Mouse (Mus musculus) heart, embryonic 12.5 days (tissue): ENCODE measurements at regions not wholly inside any gene's neighbourhood (a gene's known extent, or its start where the extent isn't known, plus 50 kb on each side); places are given as distances from the start of the nearest gene placed in this dataset.

Experiments
- ATAC-seq: fragments of 200-750 bp; cut with Nextera tagmentation; 2 replicates; pipeline ENCODE4 v1.8.0; 2017; ENCODE audit warnings: moderate TSS enrichment, moderate library complexity; ENCODE audit not compliant: insufficient number of reproducible peaks, low FRiP score
- H3K27ac ChIP-seq: fragments of 300-500 bp; sonication (generic); 2 replicates; pipeline ENCODE4 v1.5.1; 2016; ENCODE audit warnings: mild to moderate bottlenecking, moderate library complexity; ENCODE audit not compliant: poor library complexity, severe bottlenecking
- H3K27me3 ChIP-seq: fragments of 300-500 bp; sonication (generic); replicated peaks from 2 replicates; pipeline ENCODE4 v1.6.1; 2016; ENCODE audit warnings: mild to moderate bottlenecking, moderate library complexity
- H3K36me3 ChIP-seq: fragments of 300-500 bp; sonication (generic); 2 replicates; pipeline ENCODE4 v1.6.1; 2016; ENCODE audit warnings: mild to moderate bottlenecking, moderate library complexity
- H3K4me1 ChIP-seq: fragments of 300-500 bp; sonication (generic); replicated peaks from 2 replicates; pipeline ENCODE4 v1.6.1; 2016; ENCODE audit warnings: mild to moderate bottlenecking
- H3K4me2 ChIP-seq: fragments of 300-500 bp; sonication (generic); 2 replicates; pipeline ENCODE4 v1.6.1; 2016; ENCODE audit warnings: mild to moderate bottlenecking, moderate library complexity
- H3K4me3 ChIP-seq: fragments of 300-500 bp; sonication (generic); 2 replicates; pipeline ENCODE4 v1.5.1; 2016; ENCODE audit warnings: mild to moderate bottlenecking
- H3K9ac ChIP-seq: fragments of 300-500 bp; sonication (generic); 2 replicates; pipeline ENCODE4 v1.6.1; 2016; ENCODE audit warnings: mild to moderate bottlenecking, moderate library complexity
- H3K9me3 ChIP-seq: fragments of 300-500 bp; sonication (generic); replicated peaks from 2 replicates; pipeline ENCODE4 v1.6.1; 2016; ENCODE audit warnings: mild to moderate bottlenecking, moderate library complexity
- WGBS: fragments of 180-500 bp; shearing (Covaris S2); methylation state at CpG from one replicate; pipeline ENCODE4 v1.1.7; 2016; 5-methylcytosine and 5-hydroxymethylcytosine counted together

DNA sequence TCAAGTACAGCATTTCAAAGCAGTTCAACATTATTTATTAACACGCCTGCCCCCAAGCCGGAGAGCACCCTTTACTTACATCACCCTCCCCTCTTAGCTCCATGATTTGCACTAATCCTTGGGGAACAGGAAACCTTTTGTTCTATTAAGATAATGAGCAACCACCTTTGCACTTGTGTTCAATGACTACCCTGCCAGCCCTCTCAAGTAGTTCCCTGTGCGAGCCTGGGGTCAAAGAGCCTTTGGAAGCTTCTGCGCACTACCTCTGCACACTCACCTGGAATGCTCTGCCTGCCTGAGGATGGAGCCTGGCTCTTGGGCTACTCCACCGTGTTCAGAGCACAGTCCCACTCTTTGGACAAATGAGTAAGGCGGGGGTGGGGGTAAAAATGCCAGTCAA, 96.0 kb upstream of the Cdkn3 start:
- 79% methylated on average over 6 of the region's 6 CpGs for WGBS

DNA sequence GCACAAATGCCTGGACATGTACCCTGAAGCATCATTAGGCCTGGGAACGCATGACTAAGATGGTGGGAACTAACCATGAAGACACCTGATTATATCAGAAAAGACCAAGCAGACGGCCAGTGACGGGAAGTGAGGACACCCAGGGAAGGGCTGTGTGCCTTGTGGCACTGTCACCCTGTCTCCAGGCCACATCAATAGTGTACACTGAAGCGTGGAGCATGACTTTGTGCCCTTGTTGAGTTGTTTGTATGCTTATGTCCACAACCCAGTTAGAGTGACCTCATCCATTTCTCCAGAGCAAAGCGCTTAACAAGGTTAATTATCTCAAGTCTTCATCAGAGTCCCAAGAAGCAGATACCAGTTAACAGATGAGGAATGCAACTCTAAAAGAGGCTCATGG, 96.8 kb upstream of the Cdkn3 start:
- WGBS = 84% methylated on average over 5 of the region's 5 CpGs
- Histone ChIP-seq H3K4me3 (no peak overlapping the region), H3K9ac (no peak overlapping the region), H3K4me1 (peaks cover 14% of the 10 kb centered on the region), H3K27me3 (no peaks in the 10 kb centered on the region), H3K4me2 (no peak overlapping the region), H3K9me3 (no peaks in the 10 kb centered on the region), H3K36me3 (no peaks in the 10 kb centered on the region), H3K27ac (no peak overlapping the region)
- no peak for ATAC-seq

More for the DNA sequence above, 96.0 kb upstream of the Cdkn3 start:
- no peak for ATAC-seq
- Histone ChIP-seq H3K27ac (no peak overlapping the region), H3K9me3 (peaks cover 6% of the 10 kb centered on the region), H3K4me1 (peaks cover 14% of the 10 kb centered on the region), H3K9ac (no peak overlapping the region), H3K36me3 (no peaks in the 10 kb centered on the region), H3K4me2 (no peak overlapping the region), H3K4me3 (no peak overlapping the region), H3K27me3 (no peaks in the 10 kb centered on the region)

DNA sequence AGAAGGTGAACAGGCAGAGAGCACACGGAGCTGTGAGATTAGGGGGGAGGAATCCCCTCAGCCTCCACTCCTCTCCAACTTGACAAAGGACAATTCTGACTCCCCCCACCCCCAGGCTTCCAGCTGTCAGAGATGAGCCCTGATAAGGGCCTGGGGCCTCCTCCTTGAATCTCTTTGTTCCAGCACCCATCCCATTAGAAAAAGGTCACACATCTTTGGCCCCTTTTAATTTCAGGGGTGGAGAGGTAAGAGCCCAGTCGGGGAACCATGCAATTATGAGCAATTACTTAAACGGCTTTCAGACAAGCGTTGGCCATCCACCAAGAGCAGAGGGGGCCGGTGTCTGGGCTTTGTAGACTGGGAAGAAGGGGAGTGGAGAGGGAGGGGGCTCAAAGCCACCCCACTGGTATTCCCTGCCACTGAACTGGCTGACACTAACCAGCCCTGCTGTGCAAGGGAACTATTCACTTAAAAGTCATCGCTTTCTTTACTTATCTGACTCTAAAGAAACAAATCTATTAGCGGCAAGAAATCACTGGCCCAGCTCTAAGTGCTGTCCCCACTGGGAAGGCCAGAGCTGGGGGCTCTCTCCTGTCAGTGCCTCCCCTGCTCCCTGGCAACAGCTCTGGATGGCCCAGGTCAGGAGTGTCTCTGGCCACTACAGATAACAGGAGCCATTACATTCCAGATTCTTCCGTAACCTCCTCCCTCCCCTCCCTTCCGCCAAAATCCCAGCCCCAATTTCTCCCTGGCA, 98.4 kb upstream of the Cdkn3 start:
- no peaks in the 10 kb centered on the region for H3K9me3 ChIP-seq
- no peak overlapping the region for H3K4me3 ChIP-seq
- H3K4me1 ChIP-seq = peaks cover 14% of the 10 kb centered on the region
- no peaks in the 10 kb centered on the region for H3K36me3 ChIP-seq
- H3K27me3 ChIP-seq = no peaks in the 10 kb centered on the region
- 2% methylated on average over 9 of the region's 9 CpGs for WGBS
- peak; percentile 77 for ATAC-seq
- H3K27ac ChIP-seq = 0 out of 2 replicates have a peak overlapping the region, but pooled peaks have one; percentile 3
- H3K9ac ChIP-seq = no peak overlapping the region
- peak overlapping the region; percentile 25 for H3K4me2 ChIP-seq

DNA sequence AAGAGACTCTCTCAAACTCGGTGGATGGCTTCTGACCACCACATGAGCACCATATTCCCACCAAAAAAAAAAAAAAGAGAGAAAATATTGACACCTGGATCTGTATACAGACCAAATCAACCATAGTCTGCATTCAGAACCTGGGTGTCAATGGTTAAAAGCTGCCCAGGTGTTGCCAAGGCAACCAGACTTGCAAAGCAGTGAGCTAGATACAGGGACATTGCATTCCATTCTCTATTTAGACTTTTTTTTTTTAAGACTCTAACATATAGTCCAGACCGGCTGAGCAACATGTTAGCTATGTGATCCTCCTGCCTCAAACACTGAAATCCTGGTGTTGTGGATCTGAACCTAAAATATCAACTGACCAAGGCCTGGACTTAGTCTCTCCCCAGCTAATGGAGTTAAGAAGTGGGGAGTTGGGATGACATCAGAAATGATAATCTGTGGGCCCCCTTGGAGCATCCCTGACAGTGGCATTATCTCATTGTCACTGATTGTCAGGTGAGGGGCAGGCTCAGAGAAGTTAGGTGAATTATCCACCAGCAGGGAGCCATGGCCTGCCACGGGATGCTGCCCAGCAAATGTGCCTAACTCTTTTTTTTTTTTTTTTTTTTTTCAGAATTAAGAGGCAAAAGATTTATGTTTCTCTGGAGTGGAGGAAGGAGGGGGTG, 99.1 kb upstream of the Cdkn3 start:
- no peak for ATAC-seq
- no peaks in the 10 kb centered on the region for H3K9me3 ChIP-seq
- H3K9ac ChIP-seq = no peak overlapping the region
- H3K4me2 ChIP-seq = peak overlapping the region; percentile 25; the same call in 1 of the 2 replicates
- 37% methylated on average over 3 of the region's 3 CpGs for WGBS
- peaks cover 14% of the 10 kb centered on the region for H3K4me1 ChIP-seq
- no peaks in the 10 kb centered on the region for H3K27me3 ChIP-seq
- H3K27ac ChIP-seq = no peak overlapping the region
- H3K36me3 ChIP-seq = no peaks in the 10 kb centered on the region
- H3K4me3 ChIP-seq = no peak overlapping the region

DNA sequence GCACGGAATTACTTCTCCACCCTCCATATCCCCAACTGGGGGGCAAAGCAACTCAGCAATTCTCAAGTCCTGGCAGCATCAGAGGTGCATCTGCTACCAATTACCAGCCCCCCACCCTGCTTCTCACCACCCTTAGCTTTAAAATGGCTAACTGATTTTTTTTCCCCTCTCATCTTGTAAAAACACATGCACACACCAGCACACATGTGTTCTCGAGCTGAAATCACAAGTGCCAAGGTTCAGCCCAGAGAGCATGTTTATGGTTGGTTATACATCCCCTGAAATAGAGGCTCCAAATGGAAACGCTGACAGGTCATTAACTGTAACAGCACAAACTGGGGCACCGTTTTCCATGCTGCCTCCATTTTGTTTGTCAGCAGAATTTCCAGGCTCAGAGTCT, 101.0 kb upstream of the Cdkn3 start:
- no peak for ATAC-seq
- Histone ChIP-seq H3K4me2 (no peak overlapping the region), H3K27ac (no peak overlapping the region), H3K4me3 (no peak overlapping the region), H3K27me3 (no peaks in the 10 kb centered on the region), H3K4me1 (peaks cover 14% of the 10 kb centered on the region), H3K9me3 (no peaks in the 10 kb centered on the region), H3K36me3 (no peaks in the 10 kb centered on the region), H3K9ac (no peak overlapping the region)
- 63% methylated on average over 4 of the region's 4 CpGs for WGBS

DNA sequence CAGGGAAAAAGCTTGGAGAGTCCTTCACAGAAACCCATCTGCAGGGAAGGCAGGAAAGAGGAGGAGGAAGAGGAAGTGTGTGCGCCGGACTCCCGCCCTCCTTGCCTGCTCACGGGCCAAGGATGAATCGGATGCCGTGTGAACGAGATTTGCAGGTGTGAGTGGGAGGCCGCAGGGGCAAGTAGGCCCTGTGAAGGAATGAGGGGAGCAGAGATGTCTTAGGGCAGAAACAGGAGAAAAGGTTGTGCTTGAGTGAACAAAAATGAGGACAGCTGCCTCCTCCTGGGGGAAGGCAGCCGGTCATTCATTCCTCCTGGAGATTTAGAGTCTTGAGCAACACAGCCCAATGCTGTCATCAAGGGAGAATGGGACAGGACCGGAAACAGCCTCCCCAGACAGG, 104.1 kb upstream of the Cdkn3 start:
- H3K4me1 ChIP-seq = peaks cover 2% of the 10 kb centered on the region
- no peak overlapping the region for H3K4me2 ChIP-seq
- H3K27ac ChIP-seq = no peak overlapping the region
- H3K9ac ChIP-seq = no peak overlapping the region
- WGBS = 73% methylated on average over 10 of the region's 10 CpGs
- no peaks in the 10 kb centered on the region for H3K36me3 ChIP-seq
- no peaks in the 10 kb centered on the region for H3K27me3 ChIP-seq
- H3K9me3 ChIP-seq = no peaks in the 10 kb centered on the region
- no peak overlapping the region for H3K4me3 ChIP-seq
- no peak for ATAC-seq

DNA sequence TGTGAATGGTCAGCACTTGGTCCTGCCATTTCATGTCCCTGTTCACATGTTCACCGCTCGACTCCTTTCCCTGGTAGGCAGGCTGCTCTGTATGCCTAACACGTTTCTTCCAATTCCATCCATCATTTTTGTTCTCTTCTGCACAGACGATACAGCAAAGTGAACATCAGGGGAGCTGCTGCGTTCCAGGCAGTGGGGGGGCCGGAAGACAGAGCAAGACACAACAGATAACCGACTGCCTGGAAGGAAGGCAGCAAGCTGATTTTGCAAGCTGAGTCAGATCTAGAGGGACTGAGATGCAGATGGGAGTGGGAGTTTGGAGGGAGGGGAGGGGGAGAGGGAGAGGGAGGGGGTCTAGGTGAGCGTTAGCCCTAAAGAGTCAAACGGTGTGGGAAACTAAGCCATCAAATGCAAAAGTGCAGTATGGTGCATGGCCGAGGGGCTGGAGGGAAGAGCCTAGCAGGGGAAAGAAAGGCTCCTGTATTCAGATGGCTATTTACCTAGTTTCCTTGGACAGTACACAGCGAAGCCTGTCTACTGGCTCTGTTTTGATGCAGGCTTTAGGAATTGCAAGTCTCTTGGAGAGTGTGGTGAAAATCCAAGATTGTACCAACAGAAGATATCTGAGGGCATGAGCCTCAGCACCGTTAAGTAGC, 112.9 kb upstream of the Cdkn3 start:
- no peak overlapping the region for H3K4me2 ChIP-seq
- H3K36me3 ChIP-seq = no peaks in the 10 kb centered on the region
- H3K4me1 ChIP-seq = peaks cover 12% of the 10 kb centered on the region
- 41% methylated on average over 12 of the region's 12 CpGs for WGBS
- H3K4me3 ChIP-seq = no peak overlapping the region
- H3K27me3 ChIP-seq = no peaks in the 10 kb centered on the region
- no peak overlapping the region for H3K27ac ChIP-seq
- H3K9me3 ChIP-seq = no peaks in the 10 kb centered on the region
- no peak for ATAC-seq
- H3K9ac ChIP-seq = no peak overlapping the region

DNA sequence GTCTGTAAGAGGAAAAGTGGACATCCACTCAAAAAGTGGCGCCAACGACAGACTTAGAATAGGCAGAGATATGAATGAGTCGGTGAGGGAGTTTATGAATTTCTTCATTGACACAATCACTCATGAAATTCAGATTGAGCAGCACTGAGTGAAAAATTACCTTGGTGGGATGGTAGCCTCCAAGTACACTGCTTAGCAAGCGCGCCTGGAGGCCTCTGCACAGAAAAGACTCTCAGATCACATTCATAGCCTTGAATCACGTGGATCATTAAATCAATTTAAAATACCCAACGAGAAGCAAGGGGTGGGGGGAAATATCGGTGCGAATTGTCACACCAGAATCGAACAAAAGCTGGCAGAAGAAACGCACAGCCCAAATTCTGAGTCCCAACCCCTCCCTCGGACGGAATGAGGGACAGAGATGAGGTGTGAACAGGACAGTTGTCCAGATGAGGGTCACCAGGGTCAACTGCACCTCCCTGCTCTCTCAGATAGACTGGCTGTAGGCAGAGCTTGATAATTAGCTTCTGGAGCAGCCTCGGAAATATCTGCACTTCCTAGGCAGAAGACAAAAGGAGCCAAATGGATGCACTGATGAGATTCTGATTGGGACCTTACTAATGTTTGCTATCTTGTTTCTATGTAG, 113.5 kb upstream of the Cdkn3 start:
- 67% methylated on average over 14 of the region's 14 CpGs for WGBS
- Histone ChIP-seq H3K4me3 (no peak overlapping the region), H3K9me3 (no peaks in the 10 kb centered on the region), H3K4me1 (peaks cover 12% of the 10 kb centered on the region), H3K27me3 (no peaks in the 10 kb centered on the region), H3K36me3 (no peaks in the 10 kb centered on the region), H3K9ac (no peak overlapping the region), H3K4me2 (no peak overlapping the region), H3K27ac (no peak overlapping the region)
- ATAC-seq = no peak

DNA sequence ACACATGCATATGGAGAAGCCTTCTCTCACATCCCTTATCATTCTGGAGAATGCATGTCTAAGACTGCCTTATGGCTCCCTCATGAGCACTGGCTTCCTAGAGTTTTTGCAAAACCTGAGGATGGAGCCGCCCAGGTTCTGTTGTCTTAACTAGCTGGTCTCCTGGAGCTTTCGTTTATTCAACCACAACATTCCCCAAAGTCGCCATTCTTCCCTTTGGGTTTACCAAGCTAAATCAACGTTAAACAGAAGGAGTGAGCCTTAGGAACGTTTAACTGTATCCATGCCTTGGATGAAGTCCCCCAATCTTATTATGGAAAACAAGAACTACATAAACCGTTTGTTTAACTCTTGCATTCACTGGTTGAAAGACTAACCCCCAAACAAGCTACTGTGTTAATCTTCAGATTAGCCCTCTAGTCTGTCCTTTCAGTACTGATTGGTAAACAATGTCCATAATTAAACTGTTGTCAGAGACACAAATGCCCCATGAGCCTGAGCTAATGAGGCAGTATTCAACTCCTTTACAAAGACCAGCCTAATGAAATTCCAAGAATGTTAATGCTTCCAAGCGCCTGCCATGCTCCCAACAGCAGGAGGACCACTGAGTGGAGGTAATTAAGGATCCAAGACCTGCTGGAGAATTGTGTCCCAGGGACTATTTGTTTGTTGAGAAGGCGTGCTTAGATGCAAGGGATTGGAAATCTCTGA, 121.1 kb upstream of the Cdkn3 start:
- Histone ChIP-seq H3K4me2 (no peak overlapping the region), H3K4me3 (no peak overlapping the region), H3K27ac (no peak overlapping the region), H3K9me3 (no peaks in the 10 kb centered on the region), H3K4me1 (peaks cover 12% of the 10 kb centered on the region), H3K36me3 (no peaks in the 10 kb centered on the region), H3K27me3 (no peaks in the 10 kb centered on the region), H3K9ac (no peak overlapping the region)
- ATAC-seq = no peak
- WGBS = 39% methylated on average over 8 of the region's 8 CpGs

DNA sequence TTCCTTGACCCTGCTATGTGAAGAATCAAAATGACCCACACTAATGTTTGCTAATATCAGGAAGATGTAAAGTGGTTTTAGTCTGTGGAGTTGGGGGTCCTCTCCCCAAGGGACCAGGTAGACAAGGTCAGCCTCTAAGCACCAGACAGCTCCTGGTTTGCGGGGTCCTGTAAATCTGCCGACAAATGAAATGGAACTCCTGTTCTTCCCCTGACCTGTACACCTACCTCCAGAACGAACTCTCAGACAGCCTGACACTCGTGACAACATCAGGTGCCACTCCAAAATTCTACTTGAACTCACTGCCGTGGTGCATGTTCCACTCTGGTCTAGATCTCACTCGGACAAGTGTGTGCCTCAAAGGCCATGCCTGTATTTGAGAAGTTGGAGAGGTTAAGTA, 121.8 kb upstream of the Cdkn3 start:
- no peaks in the 10 kb centered on the region for H3K27me3 ChIP-seq
- no peaks in the 10 kb centered on the region for H3K36me3 ChIP-seq
- H3K9ac ChIP-seq = no peak overlapping the region
- 82% methylated on average over 6 of the region's 6 CpGs for WGBS
- no peak overlapping the region for H3K27ac ChIP-seq
- no peak overlapping the region for H3K4me2 ChIP-seq
- peaks cover 16% of the 10 kb centered on the region for H3K4me1 ChIP-seq
- ATAC-seq = no peak
- no peak overlapping the region for H3K4me3 ChIP-seq
- no peaks in the 10 kb centered on the region for H3K9me3 ChIP-seq

DNA sequence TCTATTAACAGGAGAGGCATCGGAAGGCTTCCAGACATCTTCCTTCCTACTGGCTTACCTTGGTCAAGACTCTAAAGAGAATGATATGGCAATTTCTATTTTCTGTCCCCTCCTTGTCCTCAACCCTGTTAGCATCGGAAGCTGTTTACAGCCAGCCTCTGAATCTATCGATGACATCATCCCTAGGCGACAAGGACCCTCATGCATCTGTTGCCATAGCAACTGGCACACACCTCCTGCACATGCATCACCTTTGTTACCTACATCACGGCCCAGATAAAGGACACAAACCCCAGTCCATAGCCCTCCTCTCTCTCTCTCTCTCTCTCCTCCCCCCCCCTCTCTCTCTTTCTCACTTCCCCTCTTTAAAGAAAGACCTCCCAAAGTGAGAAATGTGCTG, 123.1 kb upstream of the Cdkn3 start:
- 88% methylated on average over 5 of the region's 5 CpGs for WGBS
- H3K27me3 ChIP-seq = no peaks in the 10 kb centered on the region
- H3K9ac ChIP-seq = no peak overlapping the region
- peaks cover 16% of the 10 kb centered on the region for H3K4me1 ChIP-seq
- ATAC-seq = no peak
- no peak overlapping the region for H3K27ac ChIP-seq
- H3K4me3 ChIP-seq = no peak overlapping the region
- no peaks in the 10 kb centered on the region for H3K36me3 ChIP-seq
- no peaks in the 10 kb centered on the region for H3K9me3 ChIP-seq
- no peak overlapping the region for H3K4me2 ChIP-seq
